Mouse (Mus musculus): ENCODE data around the gene Use1. TPM values are rescaled to one million over a fixed set of nuclear protein-coding genes. Genes with fewer than 3 reads are reported as not detected.
A peak's percentile ranks its signal among the peaks of the same experiment; 100 is the strongest.

The Use1 gene
- total RNA-seq, 1 experiment = 112 TPM

- no peaks in the 10 kb centered on the region for H3K9me3 ChIP-seq (ENCODE audit: control insufficient read depth, insufficient read depth, low read depth, low read length)
- TF ChIP-seq ZC3H11A (IDR thresholded peaks at IDR 0.05; ENCODE audit: borderline replicate concordance, low read depth, low read length) (no peak), HCFC1 (IDR thresholded peaks at IDR 0.05; ENCODE audit: borderline replicate concordance, insufficient read depth, low read length) (peak; percentile 38; the same call in 1 of the 2 replicates)
- H3K27ac ChIP-seq (ENCODE audit: insufficient read depth, low read depth, low read length, poor library complexity, severe bottlenecking) = no peak overlapping the region
- peak overlapping the region; percentile 52 to 63; a peak in 3 of 4 replicates for H3K4me3 ChIP-seq (ENCODE audit: insufficient read depth in 1 of 2, low read depth in 1 of 2, low read length in 2 of 2, poor library complexity in 1 of 2, severe bottlenecking in 1 of 2)
- H3K4me1 ChIP-seq (ENCODE audit: control insufficient read depth in 2 of 2, insufficient read depth in 2 of 2, low read length in 2 of 2, poor library complexity in 1 of 2) = peaks cover 3 to 30% of the 10 kb centered on the region in 2 experiments; a peak in 3 of 4 replicates
- in situ Hi-C loops (cut with MboI; ENCODE audit: low sequenced_read_pairs in 2 of 2, unreplicated experiment in 2 of 2) = no loop called here
- DNase-seq (ENCODE audit: low read depth, low spot score) = peak; percentile 94
- peak overlapping the region; percentile 22; the same call in 1 of the 2 replicates for H3K9ac ChIP-seq (ENCODE audit: insufficient read depth, low read depth, low read length, poor library complexity, severe bottlenecking)
- peaks cover 7% of the 10 kb centered on the region; the same call in 1 of the 2 replicates for H3K36me3 ChIP-seq (ENCODE audit: control insufficient read depth, insufficient read depth, low read length, poor library complexity, severe bottlenecking)
These were observed 9.2 kb downstream of the Use1 start for GRCm38 (mm10) chr8:71375581-71376422.

GRCm38 (mm10) chr8:71376423-71377030 is 9.9 kb downstream of the Use1 start:
- in situ Hi-C loops (cut with MboI; ENCODE audit: low sequenced_read_pairs in 2 of 2, unreplicated experiment in 2 of 2) = no loop called here
- Histone ChIP-seq H3K9ac (ENCODE audit: insufficient read depth, low read depth, low read length, poor library complexity, severe bottlenecking) (no peak overlapping the region), H3K27ac (ENCODE audit: insufficient read depth, low read depth, low read length, poor library complexity, severe bottlenecking) (no peak overlapping the region), H3K9me3 (ENCODE audit: control insufficient read depth, insufficient read depth, low read depth, low read length) (no peaks in the 10 kb centered on the region), H3K4me3 (ENCODE audit: insufficient read depth in 1 of 2, low read depth in 1 of 2, low read length in 2 of 2, poor library complexity in 1 of 2, severe bottlenecking in 1 of 2) (peak overlapping the region; percentile 52 to 63; a peak in 2 of 4 replicates), H3K36me3 (ENCODE audit: control insufficient read depth, insufficient read depth, low read length, poor library complexity, severe bottlenecking) (peaks cover 7% of the 10 kb centered on the region; the same call in 1 of the 2 replicates), H3K4me1 (ENCODE audit: control insufficient read depth in 2 of 2, insufficient read depth in 2 of 2, low read length in 2 of 2, poor library complexity in 1 of 2) (peaks cover 3 to 30% of the 10 kb centered on the region in 2 experiments; a peak in 3 of 4 replicates)
- TF ChIP-seq HCFC1 (IDR thresholded peaks at IDR 0.05; ENCODE audit: borderline replicate concordance, insufficient read depth, low read length) (no peak), MAFK (IDR thresholded peaks at IDR 0.05; ENCODE audit: insufficient read depth, low read depth, low read length) (no peak), ZC3H11A (IDR thresholded peaks at IDR 0.05; ENCODE audit: borderline replicate concordance, low read depth, low read length) (no peak), CHD2 (IDR thresholded peaks at IDR 0.05; ENCODE audit: low read depth, low read length) (no peak), ZNF384 (IDR thresholded peaks at IDR 0.05; ENCODE audit: low read depth, low read length) (no peak)
- no peak for DNase-seq (ENCODE audit: low read depth, low spot score)

DNA sequence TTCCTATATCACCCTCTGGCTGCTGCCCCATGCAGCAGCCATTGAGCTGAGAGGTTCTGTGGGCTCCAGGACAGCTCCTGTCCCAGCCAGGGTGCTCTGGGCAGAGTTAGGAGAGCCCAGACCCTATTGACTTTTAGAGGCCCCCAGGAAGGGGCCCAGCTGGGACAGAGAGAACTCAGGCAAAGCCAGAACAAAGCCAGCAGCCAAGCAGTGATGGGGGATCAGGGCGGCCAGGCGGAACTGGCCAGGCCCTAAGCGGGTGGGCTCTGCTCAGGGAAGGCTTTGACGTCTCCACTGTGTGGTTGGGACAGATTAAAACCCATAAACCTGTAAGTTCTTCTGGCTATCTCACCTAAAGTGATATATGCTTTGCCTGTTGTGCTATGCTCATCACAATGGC is 12.4 kb downstream of the Use1 start:
- TF ChIP-seq MAFK (IDR thresholded peaks at IDR 0.05; ENCODE audit: insufficient read depth, low read depth, low read length) = no peak
- TF ChIP-seq CHD2 (IDR thresholded peaks at IDR 0.05; ENCODE audit: low read depth, low read length) = no peak
- no peak for TF ChIP-seq ZNF384 (IDR thresholded peaks at IDR 0.05; ENCODE audit: low read depth, low read length)
- no peak for TF ChIP-seq ZC3H11A (IDR thresholded peaks at IDR 0.05; ENCODE audit: borderline replicate concordance, low read depth, low read length)
- TF ChIP-seq HCFC1 (IDR thresholded peaks at IDR 0.05; ENCODE audit: borderline replicate concordance, insufficient read depth, low read length) = no peak
- H3K27ac ChIP-seq (ENCODE audit: insufficient read depth, low read depth, low read length, poor library complexity, severe bottlenecking) = no peak overlapping the region
- no peaks in the 10 kb centered on the region for H3K9me3 ChIP-seq (ENCODE audit: control insufficient read depth, insufficient read depth, low read depth, low read length)
- in situ Hi-C loops (cut with MboI; ENCODE audit: low sequenced_read_pairs in 2 of 2, unreplicated experiment in 2 of 2) = no loop called here
- H3K36me3 ChIP-seq (ENCODE audit: control insufficient read depth, insufficient read depth, low read length, poor library complexity, severe bottlenecking) = peaks cover 7% of the 10 kb centered on the region; the same call in 1 of the 2 replicates
- H3K4me3 ChIP-seq (ENCODE audit: insufficient read depth in 1 of 2, low read depth in 1 of 2, low read length in 2 of 2, poor library complexity in 1 of 2, severe bottlenecking in 1 of 2) = no peak overlapping the region
- DNase-seq (ENCODE audit: low read depth, low spot score) = no peak
- H3K9ac ChIP-seq (ENCODE audit: insufficient read depth, low read depth, low read length, poor library complexity, severe bottlenecking) = no peak overlapping the region
- peaks cover 7 to 36% of the 10 kb centered on the region in 2 experiments for H3K4me1 ChIP-seq (ENCODE audit: control insufficient read depth in 2 of 2, insufficient read depth in 2 of 2, low read length in 2 of 2, poor library complexity in 1 of 2)

DNA sequence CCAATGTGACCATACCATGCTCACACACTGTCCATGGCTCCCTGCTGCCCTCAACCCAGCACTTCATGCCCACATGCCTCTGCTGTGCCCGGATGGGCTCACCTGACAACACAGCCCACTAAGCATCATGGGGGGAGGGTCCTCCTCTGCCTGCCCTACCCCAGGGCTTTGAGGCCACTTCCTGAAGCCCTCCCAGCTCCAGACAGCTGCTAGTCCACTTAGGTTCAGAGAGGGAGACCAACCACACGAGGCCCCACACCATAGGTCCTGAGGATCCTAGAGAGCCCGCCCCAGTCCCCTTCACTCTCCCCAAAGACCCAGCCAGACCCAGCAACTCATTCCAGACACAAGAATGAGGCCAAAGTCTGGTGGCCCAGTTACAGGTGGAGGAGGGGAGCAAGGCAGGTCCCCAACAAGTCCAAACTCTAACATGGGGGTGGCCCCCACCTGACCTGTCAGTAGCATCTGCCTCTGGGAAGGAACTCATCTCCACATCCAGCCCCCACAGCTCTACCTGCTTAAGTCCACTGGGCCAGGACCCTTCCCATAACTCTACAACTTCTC is 12.9 kb downstream of the Use1 start:
- Histone ChIP-seq H3K27ac (ENCODE audit: insufficient read depth, low read depth, low read length, poor library complexity, severe bottlenecking) (no peak overlapping the region), H3K9ac (ENCODE audit: insufficient read depth, low read depth, low read length, poor library complexity, severe bottlenecking) (0 out of 2 replicates have a peak overlapping the region, but pooled peaks have one; percentile 89), H3K36me3 (ENCODE audit: control insufficient read depth, insufficient read depth, low read length, poor library complexity, severe bottlenecking) (peaks cover 3% of the 10 kb centered on the region; the same call in 1 of the 2 replicates), H3K4me1 (ENCODE audit: control insufficient read depth in 2 of 2, insufficient read depth in 2 of 2, low read length in 2 of 2, poor library complexity in 1 of 2) (peaks cover 7 to 38% of the 10 kb centered on the region in 2 experiments), H3K4me3 (ENCODE audit: insufficient read depth in 1 of 2, low read depth in 1 of 2, low read length in 2 of 2, poor library complexity in 1 of 2, severe bottlenecking in 1 of 2) (peak overlapping the region; percentile 70 to 91; a peak in 3 of 4 replicates), H3K9me3 (ENCODE audit: control insufficient read depth, insufficient read depth, low read depth, low read length) (no peaks in the 10 kb centered on the region)
- no peak for DNase-seq (ENCODE audit: low read depth, low spot score)
- in situ Hi-C loops (cut with MboI; ENCODE audit: low sequenced_read_pairs in 2 of 2, unreplicated experiment in 2 of 2) = no loop called here
- TF ChIP-seq HCFC1 (IDR thresholded peaks at IDR 0.05; ENCODE audit: borderline replicate concordance, insufficient read depth, low read length) = no peak
- TF ChIP-seq CHD2 (IDR thresholded peaks at IDR 0.05; ENCODE audit: low read depth, low read length) = no peak
- no peak for TF ChIP-seq ZC3H11A (IDR thresholded peaks at IDR 0.05; ENCODE audit: borderline replicate concordance, low read depth, low read length)
- TF ChIP-seq ZNF384 (IDR thresholded peaks at IDR 0.05; ENCODE audit: low read depth, low read length) = no peak
- TF ChIP-seq MAFK (IDR thresholded peaks at IDR 0.05; ENCODE audit: insufficient read depth, low read depth, low read length) = no peak
